Mouse (Mus musculus) Muller cell, postnatal 12 days (primary cell): ENCODE data around the gene Ulk4.

Experiments used
- DNase-seq: peaks from one replicate; pipeline ENCODE4 v3.0.0-alpha.2; 2015; ENCODE audit errors: inconsistent ontology term

The Ulk4 gene

GRCm38 (mm10) chr9:121107643-121108042, 169.4 kb downstream of the Ulk4 start:
- DNase-seq, result peak; percentile 92

- DNase-seq, result peak; percentile 35
Observed at GRCm38 (mm10) chr9:121107101-121107500, 169.9 kb downstream of the Ulk4 start.

- DNase-seq, result no peak
Observed at GRCm38 (mm10) chr9:121101516-121101915, 175.5 kb downstream of the Ulk4 start.

GRCm38 (mm10) chr9:121099453-121099852, 177.5 kb downstream of the Ulk4 start:
- no peak for DNase-seq

GRCm38 (mm10) chr9:121093760-121094159, 183.2 kb downstream of the Ulk4 start:
- no peak for DNase-seq

GRCm38 (mm10) chr9:121092568-121092967, 184.4 kb downstream of the Ulk4 start:
- no peak for DNase-seq

GRCm38 (mm10) chr9:121091016-121091735, 185.8 kb downstream of the Ulk4 start:
- no peak for DNase-seq

- DNase-seq, result no peak
Observed at GRCm38 (mm10) chr9:121087661-121088060, 189.3 kb downstream of the Ulk4 start.

GRCm38 (mm10) chr9:121084191-121084590, 192.8 kb downstream of the Ulk4 start:
- DNase-seq, result no peak

- no peak for DNase-seq
Observed at GRCm38 (mm10) chr9:121080834-121081233, 196.2 kb downstream of the Ulk4 start.

- DNase-seq, result no peak
Observed at GRCm38 (mm10) chr9:121080413-121080812, 196.6 kb downstream of the Ulk4 start.

GRCm38 (mm10) chr9:121079388-121080088, 197.5 kb downstream of the Ulk4 start:
- peak; percentile 8 for DNase-seq

- no peak for DNase-seq
Observed at GRCm38 (mm10) chr9:121076291-121076690, 200.7 kb downstream of the Ulk4 start.

- no peak for DNase-seq
Observed at GRCm38 (mm10) chr9:121075246-121075645, 201.8 kb downstream of the Ulk4 start.

GRCm38 (mm10) chr9:121074726-121075125, 202.3 kb downstream of the Ulk4 start:
- no peak for DNase-seq

- no peak for DNase-seq
Observed at GRCm38 (mm10) chr9:121072127-121072757, 204.8 kb downstream of the Ulk4 start.

GRCm38 (mm10) chr9:121071461-121072126, 205.4 kb downstream of the Ulk4 start:
- no peak for DNase-seq

GRCm38 (mm10) chr9:121071050-121071449, 205.9 kb downstream of the Ulk4 start:
- no peak for DNase-seq

- no peak for DNase-seq
Observed at GRCm38 (mm10) chr9:121068115-121068514, 208.9 kb downstream of the Ulk4 start.

- DNase-seq, result no peak
Observed at GRCm38 (mm10) chr9:121067043-121067442, 210.0 kb downstream of the Ulk4 start.

- no peak for DNase-seq
Observed at GRCm38 (mm10) chr9:121065383-121065978, 211.5 kb downstream of the Ulk4 start.
